Mouse (Mus musculus) forebrain, embryonic 16.5 days (tissue): ENCODE data around the gene Cnn3. TPM values are rescaled to one million over a fixed set of nuclear protein-coding genes. Genes with fewer than 3 reads are reported as not detected.

ENCODE experiments used
- ATAC-seq: fragments of 200-750 bp; cut with Nextera tagmentation; 2 replicates; pipeline ENCODE4 v1.8.0; 2017; ENCODE audit warnings: mild to moderate bottlenecking, moderate library complexity
- H3K27ac ChIP-seq: fragments of 300-500 bp; sonication (generic); 2 replicates; pipeline ENCODE4 v1.5.1; 2014; ENCODE audit warnings: low read length, control low read depth
- H3K27me3 ChIP-seq: fragments of 300-500 bp; sonication (generic); replicated peaks from 2 replicates; pipeline ENCODE4 v1.6.1; 2014; ENCODE audit warnings: low read length; ENCODE audit not compliant: control insufficient read depth, insufficient read depth
- H3K36me3 ChIP-seq: fragments of 300-500 bp; sonication (generic); 2 replicates; pipeline ENCODE4 v1.6.1; 2014; ENCODE audit not compliant: control insufficient read depth, insufficient read depth
- H3K4me1 ChIP-seq: fragments of 300-500 bp; sonication (generic); replicated peaks from 2 replicates; pipeline ENCODE4 v1.6.1; 2014; ENCODE audit warnings: low read length; ENCODE audit not compliant: control insufficient read depth, insufficient read depth
- H3K4me2 ChIP-seq: fragments of 300-500 bp; sonication (generic); 2 replicates; pipeline ENCODE4 v1.6.1; 2014; ENCODE audit warnings: mild to moderate bottlenecking, low read length, control low read depth
- H3K4me3 ChIP-seq: fragments of 300-500 bp; sonication (generic); replicated peaks from 2 replicates; pipeline ENCODE4 v1.5.1; 2014; ENCODE audit warnings: mild to moderate bottlenecking, low read length, control low read depth
- H3K9ac ChIP-seq: fragments of 300-500 bp; sonication (generic); replicated peaks from 2 replicates; pipeline ENCODE4 v1.6.1; 2014; ENCODE audit warnings: low read depth, low read length, control low read depth
- H3K9me3 ChIP-seq: fragments of 300-500 bp; sonication (generic); 2 replicates; pipeline ENCODE4 v1.6.1; 2016; ENCODE audit warnings: low read length; ENCODE audit not compliant: control insufficient read depth
- WGBS: fragments of 180-500 bp; shearing (Covaris S2); extraction: QIAGEN DNeasy Blood & Tissue Kit; methylation state at CpG from one replicate; pipeline ENCODE4 v1.1.7; 2014; 5-methylcytosine and 5-hydroxymethylcytosine counted together
- polyA plus RNA-seq: library from polyadenylated mRNA; unstranded; fragments of >200 nt; fragmentation: Nextera tagmentation; extraction: Ambion mirVana; gene quantifications from 2 replicates; pipeline ENCODE4 v1.2.1, GENCODE M21; 2015

Cnn3 gene
- polyA plus RNA-seq: 554 and 700 TPM in 2 replicates

DNA sequence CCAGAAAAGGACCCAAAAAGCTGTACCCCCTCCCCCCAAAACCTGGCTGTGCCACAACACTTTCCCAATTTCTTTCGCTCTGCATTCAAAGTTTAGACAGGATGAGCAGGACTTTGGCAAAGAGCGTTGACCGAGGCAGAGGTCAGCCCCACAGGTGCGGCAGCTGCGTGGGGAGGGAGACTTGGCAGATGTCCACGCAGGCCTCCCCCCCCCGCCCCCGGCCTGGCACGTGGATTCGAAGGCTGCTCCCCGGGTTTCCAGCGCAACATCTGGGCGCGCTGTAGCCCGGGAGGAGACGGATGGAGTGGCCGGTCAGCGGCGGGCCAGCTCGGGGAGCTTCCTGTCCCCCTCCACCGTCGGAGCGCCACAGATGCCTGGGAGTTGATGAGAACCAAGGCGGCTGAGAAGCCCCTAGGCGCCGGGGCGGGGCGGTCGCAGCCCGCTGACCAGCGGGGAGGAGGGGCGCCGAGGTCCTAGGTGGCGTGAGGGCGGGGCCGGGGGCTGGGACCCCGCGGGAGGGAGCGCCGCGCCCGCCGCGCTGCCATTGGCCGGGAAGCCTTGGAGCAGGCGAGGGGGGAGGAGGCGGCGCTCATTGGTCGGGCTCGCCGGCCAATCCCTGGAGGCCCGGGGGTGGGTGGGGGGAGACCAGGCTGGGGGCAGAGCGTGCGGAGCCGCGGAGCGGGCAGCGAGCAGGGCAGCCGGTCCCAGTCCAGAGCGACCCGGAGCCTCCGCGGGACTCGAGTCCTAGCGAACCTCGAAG, at the start of gene Cnn3:
TSS of gene Cnn3 (plus strand) at position 637 of the 760 bp plus-strand sequence.
- ATAC-seq: peak; percentile 91

DNA sequence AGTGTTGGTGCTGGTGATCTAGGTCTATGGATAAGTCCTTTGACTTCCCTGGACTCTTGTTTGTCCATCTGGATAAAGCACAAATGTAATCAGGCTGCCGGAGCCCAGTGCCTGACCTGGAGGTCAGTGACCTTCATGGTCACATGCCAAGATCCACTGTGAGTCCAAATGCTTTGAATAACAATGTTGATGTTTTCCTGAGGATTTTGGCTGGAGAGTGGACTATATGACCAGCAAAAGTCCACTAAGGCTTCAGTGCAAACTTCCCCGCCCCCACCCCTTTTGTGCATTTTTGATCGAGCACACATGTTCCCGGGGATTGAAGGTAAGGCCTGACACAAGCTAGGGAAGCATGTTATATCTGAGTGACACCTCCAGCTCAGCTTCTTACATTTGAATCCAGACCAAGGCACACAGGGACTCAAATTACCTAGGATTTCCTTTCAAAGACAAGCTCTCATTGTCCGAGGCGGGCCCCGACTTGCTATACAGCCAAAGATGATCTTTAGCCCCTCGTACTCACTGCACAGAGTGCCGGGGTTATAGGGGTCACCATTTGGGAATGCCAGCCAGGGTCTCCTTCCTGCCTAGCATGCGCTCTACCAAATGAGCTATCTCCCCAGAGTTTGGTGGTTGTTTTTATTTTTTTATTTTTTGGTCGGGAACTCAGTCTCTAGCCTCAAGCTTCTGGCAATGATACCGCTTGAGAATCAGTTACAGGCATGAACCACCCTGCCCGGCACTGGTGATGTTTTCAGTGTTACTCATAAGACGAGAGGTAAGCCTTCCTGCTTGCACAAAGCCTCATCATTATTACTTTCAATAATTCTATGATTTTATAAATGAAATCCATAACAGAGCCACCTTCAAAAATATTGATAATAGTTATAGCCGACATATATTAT, 47.3 kb upstream of the Cnn3 start:
- H3K4me3 ChIP-seq: no peak overlapping the region
- no peaks in the 10 kb centered on the region for H3K27me3 ChIP-seq
- no peak overlapping the region for H3K27ac ChIP-seq
- H3K36me3 ChIP-seq: no peaks in the 10 kb centered on the region
- no peaks in the 10 kb centered on the region for H3K9me3 ChIP-seq
- no peak for ATAC-seq
- no peak overlapping the region for H3K4me2 ChIP-seq
- H3K9ac ChIP-seq: no peak overlapping the region
- 64% methylated on average over 15 of the region's 15 CpGs for WGBS
- H3K4me1 ChIP-seq: no peaks in the 10 kb centered on the region

More for the DNA sequence above, at the start of gene Cnn3:
- peak within 1 kb of the TSS; percentile 77 for H3K4me2 ChIP-seq
- H3K4me3 ChIP-seq: peak within 1 kb of the TSS; percentile 89
- WGBS: under 1% methylated on average over 47 of the region's 66 CpGs
- no peaks in the 10 kb centered on the region for H3K36me3 ChIP-seq
- H3K9me3 ChIP-seq: no peaks in the 10 kb centered on the region
- no peaks in the 10 kb centered on the region for H3K27me3 ChIP-seq
- peak within 1 kb of the TSS; percentile 96 for H3K27ac ChIP-seq
- peak within 1 kb of the TSS; percentile 94 for H3K9ac ChIP-seq
- H3K4me1 ChIP-seq: peaks cover 31% of the 10 kb centered on the region

DNA sequence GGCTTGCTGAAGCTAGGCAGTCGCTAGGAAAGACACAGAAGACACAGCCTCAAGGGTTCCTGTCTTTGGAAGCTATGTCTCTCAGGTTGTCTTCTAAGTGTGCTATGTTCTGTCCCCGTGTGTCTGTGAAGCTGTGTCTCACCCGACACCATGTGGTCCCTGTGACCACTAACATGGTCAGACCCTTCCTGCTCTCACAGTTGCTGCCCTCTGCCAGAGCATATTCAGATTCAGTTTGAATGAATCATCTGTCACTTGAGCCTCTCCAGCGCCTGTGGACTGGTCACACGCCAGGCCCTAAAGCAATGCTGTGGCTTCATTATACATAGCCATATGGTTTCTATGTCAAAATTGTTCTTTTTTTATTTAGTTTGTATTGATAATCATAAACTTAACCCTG, 46.6 kb upstream of the Cnn3 start:
- Histone ChIP-seq H3K36me3 (no peaks in the 10 kb centered on the region), H3K27me3 (no peaks in the 10 kb centered on the region), H3K9ac (no peak overlapping the region), H3K4me2 (no peak overlapping the region), H3K4me1 (no peaks in the 10 kb centered on the region), H3K9me3 (no peaks in the 10 kb centered on the region), H3K27ac (no peak overlapping the region), H3K4me3 (no peak overlapping the region)
- WGBS: 86% methylated on average over 5 of the region's 5 CpGs
- ATAC-seq: no peak

DNA sequence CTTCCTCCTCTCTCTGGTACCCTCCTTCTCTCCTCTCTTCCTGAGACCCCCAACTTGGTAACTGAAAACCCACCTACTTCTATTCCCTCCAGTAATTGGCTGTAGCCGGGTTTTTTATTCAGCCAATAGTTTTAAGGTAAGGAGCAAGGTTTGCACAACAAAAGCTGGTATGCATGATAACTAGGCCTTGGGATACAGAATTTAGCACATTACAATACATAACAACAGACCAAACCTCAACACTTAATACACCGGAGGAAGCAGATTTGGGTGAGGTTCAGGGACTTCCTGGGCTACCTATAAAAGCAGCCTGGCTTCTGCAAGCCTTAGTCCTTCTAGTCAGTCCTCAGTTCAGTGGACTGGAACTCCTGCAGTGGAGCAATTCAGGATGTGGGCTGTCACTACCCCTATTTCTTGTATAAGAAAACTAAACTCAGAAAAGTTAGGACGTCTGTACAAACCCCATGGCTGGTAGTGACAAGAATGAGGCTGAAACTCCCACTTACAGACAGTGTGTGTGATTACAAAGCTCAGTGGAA, 38.8 kb upstream of the Cnn3 start:
- no peak overlapping the region for H3K9ac ChIP-seq
- WGBS: 68% methylated on average over 3 of the region's 3 CpGs
- no peaks in the 10 kb centered on the region for H3K9me3 ChIP-seq
- H3K27me3 ChIP-seq: no peaks in the 10 kb centered on the region
- no peak overlapping the region for H3K4me3 ChIP-seq
- H3K27ac ChIP-seq: no peak overlapping the region
- H3K4me2 ChIP-seq: no peak overlapping the region
- ATAC-seq: no peak
- no peaks in the 10 kb centered on the region for H3K36me3 ChIP-seq
- H3K4me1 ChIP-seq: peaks cover 8% of the 10 kb centered on the region; the same call in 1 of the 2 replicates

DNA sequence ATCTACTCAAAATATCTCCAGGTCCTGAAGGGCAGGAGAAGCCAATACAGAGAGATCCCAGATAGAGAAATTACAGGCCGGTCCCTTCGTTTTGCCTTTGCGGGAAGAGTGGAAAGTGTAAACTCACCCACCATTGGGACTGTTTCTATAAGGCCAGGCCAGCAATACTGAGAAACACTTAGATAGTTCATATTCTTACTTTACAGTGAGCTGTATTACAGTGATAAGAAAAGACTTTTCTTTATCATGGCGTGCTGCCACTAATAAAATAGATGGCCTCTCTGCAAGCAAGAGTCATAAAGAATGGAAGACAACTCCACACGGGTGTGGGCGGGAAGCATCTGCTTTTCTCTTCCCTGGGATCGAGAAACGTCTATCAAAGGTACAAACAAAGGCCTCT, 36.9 kb upstream of the Cnn3 start:
- no peaks in the 10 kb centered on the region for H3K27me3 ChIP-seq
- 77% methylated on average over 8 of the region's 8 CpGs for WGBS
- peaks cover 8% of the 10 kb centered on the region; the same call in 1 of the 2 replicates for H3K4me1 ChIP-seq
- no peak overlapping the region for H3K9ac ChIP-seq
- H3K36me3 ChIP-seq: no peaks in the 10 kb centered on the region
- H3K4me2 ChIP-seq: no peak overlapping the region
- no peaks in the 10 kb centered on the region for H3K9me3 ChIP-seq
- ATAC-seq: no peak
- H3K4me3 ChIP-seq: no peak overlapping the region
- no peak overlapping the region for H3K27ac ChIP-seq

DNA sequence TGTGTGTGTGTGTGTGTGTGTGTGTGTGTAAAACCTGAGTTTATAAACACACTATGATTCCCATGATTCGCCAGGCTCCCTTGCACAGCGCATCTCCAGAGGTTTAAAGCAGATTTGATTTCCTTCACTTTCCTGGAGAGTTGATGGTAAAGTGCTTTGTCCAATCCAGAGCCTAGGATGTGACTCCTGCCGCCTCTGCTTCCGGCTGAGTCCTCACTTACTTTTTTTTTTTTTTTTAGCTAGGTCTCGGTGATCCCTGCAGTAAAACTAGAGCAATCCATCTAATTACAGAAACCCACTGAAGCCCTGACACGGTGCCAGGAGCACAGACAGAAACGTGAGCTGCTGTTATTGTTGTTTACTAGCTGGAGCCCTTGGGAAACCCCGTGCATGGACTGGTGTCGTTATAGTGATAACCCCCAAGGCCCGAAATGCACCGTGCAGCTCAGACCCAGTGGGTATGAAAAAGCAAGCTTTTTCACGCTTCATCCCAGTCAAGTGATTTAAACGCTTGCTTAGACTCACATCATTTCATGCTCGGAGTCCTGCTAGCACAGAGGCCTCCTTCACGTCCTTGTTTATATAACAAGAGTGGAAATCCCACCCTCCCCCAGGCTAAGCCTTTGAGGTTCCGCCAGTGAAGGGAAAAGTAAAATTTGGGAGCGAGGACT, 36.3 kb upstream of the Cnn3 start:
- Histone ChIP-seq H3K36me3 (no peaks in the 10 kb centered on the region), H3K9me3 (no peaks in the 10 kb centered on the region), H3K4me3 (no peak overlapping the region; the same call in 1 of the 2 replicates), H3K27me3 (no peaks in the 10 kb centered on the region), H3K27ac (no peak overlapping the region), H3K4me1 (peaks cover 8% of the 10 kb centered on the region; the same call in 1 of the 2 replicates), H3K4me2 (peak overlapping the region; percentile 26), H3K9ac (peak overlapping the region; percentile 16)
- WGBS: 17% methylated on average over 17 of the region's 17 CpGs
- peak; percentile 75 for ATAC-seq

DNA sequence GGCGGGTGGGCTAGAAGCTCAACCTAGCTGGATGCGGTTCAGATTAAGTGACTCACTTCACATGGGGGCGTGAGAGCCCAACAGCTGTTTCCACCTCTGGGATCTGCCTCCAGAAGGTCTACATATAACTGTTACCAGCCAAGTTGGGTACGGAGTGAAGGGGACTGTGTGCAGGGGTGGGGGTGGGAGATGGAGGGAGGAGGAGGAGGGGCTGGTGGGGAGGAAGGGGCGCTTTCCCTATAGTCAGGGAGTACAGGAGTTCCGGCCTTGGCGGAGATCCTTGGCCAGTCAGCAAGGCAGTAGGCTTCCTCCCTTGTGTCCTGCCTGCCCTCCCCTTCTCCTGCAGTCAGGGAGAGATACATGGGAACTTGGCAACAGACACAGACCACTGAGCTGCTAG, 35.6 kb upstream of the Cnn3 start:
- no peak for ATAC-seq
- peaks cover 8% of the 10 kb centered on the region; the same call in 1 of the 2 replicates for H3K4me1 ChIP-seq
- no peaks in the 10 kb centered on the region for H3K9me3 ChIP-seq
- no peak overlapping the region for H3K9ac ChIP-seq
- H3K27ac ChIP-seq: no peak overlapping the region
- H3K27me3 ChIP-seq: no peaks in the 10 kb centered on the region
- peak overlapping the region; percentile 26; the same call in 1 of the 2 replicates for H3K4me2 ChIP-seq
- WGBS: 71% methylated on average over 7 of the region's 7 CpGs
- H3K4me3 ChIP-seq: no peak overlapping the region
- H3K36me3 ChIP-seq: no peaks in the 10 kb centered on the region

DNA sequence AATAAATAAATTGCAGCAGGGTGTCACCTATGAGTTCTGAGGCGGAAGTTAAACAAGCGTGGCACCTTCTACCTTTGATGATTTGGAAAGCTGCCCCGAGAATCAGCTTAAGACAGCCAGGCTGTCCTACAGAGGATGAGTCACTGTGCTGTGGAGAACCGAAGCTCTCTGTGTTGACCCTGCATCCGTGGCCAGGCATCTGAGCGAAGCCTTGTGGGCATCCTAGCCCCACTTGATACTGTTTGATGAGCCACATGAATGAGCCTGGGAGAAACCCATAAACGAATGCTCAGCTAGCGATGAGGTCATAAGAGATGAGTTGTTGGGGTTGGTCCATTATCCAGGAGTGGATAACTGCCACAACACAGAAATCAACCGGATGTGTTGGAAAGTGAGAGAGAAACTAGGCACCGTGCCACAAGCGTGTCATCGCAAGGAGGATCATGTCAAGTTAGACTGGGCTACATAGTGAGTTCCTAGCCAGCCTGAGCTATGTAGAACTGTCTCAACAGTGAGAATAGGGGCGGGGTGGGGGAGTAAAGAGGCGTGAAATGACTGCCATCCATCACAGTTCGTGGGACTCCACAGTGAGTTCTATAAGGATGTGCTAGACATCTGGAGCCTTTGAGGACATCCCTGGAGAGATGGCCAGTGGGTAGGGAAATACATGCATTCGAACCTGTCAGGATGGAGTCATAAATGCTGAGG, 30.6 kb upstream of the Cnn3 start:
- no peak for ATAC-seq

More for the DNA sequence above, 30.6 kb upstream of the Cnn3 start:
- no peaks in the 10 kb centered on the region for H3K9me3 ChIP-seq
- H3K9ac ChIP-seq: no peak overlapping the region
- H3K4me2 ChIP-seq: no peak overlapping the region
- H3K4me3 ChIP-seq: no peak overlapping the region
- no peaks in the 10 kb centered on the region for H3K27me3 ChIP-seq
- 85% methylated on average over 16 of the region's 16 CpGs for WGBS
- no peaks in the 10 kb centered on the region for H3K36me3 ChIP-seq
- no peaks in the 10 kb centered on the region; the same call in 1 of the 2 replicates for H3K4me1 ChIP-seq
- H3K27ac ChIP-seq: no peak overlapping the region
